Mouse (Mus musculus) brain, embryonic 14.5 days (tissue): ENCODE measurements at regions not wholly inside any gene's neighbourhood (a gene's known extent, or its start where the extent isn't known, plus 50 kb on each side); places are given as distances from the start of the nearest gene placed in this dataset.

ENCODE experiments used
- DNase-seq: peaks from one replicate; pipeline ENCODE4 v3.0.0-alpha.2; 2011; ENCODE audit warnings: low read depth
- CTCF ChIP-seq: fragments of 200-500 bp; IDR thresholded peaks from 2 replicates; pipeline ENCODE4 v1.5.1; 2012; ENCODE audit warnings: inconsistent platforms, mild to moderate bottlenecking, moderate library complexity, borderline replicate concordance; ENCODE audit not compliant: insufficient read depth, insufficient read length; ENCODE audit errors: extremely low read depth
- POLR2A ChIP-seq: fragments of 200-500 bp; IDR thresholded peaks from 2 replicates; pipeline ENCODE4 v1.6.1; 2012; ENCODE audit warnings: mild to moderate bottlenecking, inconsistent platforms, borderline replicate concordance; ENCODE audit not compliant: poor library complexity, insufficient read depth, insufficient read length, severe bottlenecking; ENCODE audit errors: extremely low read depth

DNA sequence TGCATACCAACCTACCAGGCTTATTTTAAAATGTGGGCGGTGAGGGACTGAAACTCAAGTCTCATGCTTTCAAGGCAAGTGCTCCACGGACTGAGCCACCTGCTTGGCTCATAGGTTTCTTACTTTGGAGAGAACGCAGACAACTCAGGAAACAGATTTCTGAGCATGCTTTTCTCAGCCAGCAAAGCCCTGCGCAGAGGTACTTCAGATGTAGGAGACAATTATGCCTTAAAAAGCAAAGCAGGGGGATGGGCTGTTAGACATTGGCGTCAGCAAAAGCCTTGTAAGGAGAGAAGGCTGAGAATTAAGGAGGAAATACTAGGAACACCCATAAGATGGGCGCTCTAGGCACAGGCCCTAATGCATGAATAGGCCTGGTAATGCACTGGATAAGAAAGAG is 329.4 kb upstream of the Kazn start:
- TF ChIP-seq CTCF (no peak), POLR2A (no peak)
- peak; percentile 28 for DNase-seq

DNA sequence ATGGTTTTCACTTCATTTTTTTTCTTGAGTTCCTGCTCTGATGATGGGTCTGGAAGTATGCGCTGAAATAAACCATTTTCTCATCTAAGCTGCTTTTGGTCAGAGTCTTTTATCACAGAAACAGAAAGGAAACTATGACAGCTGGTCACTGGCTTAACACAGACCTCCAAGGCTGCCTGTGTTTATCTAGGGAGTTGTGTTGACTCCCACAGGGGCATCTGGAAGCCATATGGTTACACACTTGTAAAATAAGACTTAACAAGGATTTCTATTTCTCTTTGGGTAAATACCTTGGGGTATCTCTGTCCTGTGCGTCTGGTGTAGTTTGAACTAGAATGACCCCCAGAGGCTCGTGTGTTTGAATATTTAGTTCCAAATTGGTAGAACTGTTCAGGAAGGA is 315.5 kb upstream of the Kazn start:
- TF ChIP-seq POLR2A (no peak), CTCF (no peak)
- DNase-seq, result no peak

DNA sequence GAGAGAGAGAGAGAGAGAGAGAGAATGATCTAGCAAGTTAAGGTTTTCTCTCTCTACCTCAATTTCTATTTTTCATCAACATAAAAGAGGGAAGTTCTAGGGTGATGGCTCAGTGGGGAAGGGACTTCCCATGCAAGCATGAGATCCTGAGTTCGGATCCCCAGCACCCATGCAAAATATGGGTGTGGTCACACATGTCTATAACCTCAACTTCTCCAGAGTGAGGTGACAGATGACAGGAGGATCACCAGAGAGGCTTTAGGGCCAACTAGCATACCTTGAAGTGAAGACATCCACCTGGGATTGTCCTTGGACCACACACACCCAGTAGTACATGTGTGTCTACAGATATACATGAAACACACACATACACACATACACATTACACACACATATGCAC is 306.7 kb upstream of the Kazn start:
- DNase-seq, result no peak
- TF ChIP-seq CTCF (no peak), POLR2A (no peak)

DNA sequence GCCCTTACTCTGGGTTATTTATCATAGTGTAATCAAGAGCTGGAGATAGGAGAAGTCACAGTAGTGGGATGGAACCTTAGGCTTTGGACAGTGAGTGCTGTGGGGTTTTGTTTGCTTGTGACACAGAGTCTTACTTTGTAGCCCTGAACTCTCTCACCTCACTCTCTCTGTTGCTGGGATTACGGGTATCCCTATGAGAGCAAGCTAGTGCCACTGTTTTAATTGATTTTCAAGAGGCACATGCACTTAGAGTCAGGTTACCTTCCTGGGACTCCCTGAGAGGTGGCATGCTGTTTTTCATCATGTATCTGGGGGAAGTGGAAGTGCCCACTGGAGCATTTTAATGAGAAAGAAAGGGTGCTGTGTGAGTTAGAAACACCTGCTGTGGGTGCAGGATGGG is 306.0 kb upstream of the Kazn start:
- DNase-seq, result no peak
- TF ChIP-seq CTCF (no peak), POLR2A (no peak)

DNA sequence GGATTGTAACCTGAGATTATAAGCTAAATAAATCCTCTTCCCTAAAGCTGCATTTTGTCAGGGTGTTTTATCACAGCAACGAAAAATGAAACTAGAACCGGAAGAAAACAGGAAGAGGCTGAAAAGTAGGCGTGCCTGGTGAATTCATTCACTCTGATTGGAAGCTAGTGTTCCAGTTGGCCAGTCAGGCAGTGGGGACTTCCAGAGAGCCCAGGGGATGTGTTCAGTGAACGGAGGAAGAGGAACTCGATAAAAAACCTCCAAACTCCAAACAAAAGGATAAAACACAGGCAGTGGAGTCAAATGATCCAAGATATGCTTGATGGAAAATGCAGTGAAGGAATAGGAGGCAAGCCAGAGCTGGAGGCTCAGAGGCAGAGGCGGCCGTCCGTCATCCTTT is 305.5 kb upstream of the Kazn start:
- TF ChIP-seq CTCF, result no peak
- TF ChIP-seq POLR2A, result no peak

DNA sequence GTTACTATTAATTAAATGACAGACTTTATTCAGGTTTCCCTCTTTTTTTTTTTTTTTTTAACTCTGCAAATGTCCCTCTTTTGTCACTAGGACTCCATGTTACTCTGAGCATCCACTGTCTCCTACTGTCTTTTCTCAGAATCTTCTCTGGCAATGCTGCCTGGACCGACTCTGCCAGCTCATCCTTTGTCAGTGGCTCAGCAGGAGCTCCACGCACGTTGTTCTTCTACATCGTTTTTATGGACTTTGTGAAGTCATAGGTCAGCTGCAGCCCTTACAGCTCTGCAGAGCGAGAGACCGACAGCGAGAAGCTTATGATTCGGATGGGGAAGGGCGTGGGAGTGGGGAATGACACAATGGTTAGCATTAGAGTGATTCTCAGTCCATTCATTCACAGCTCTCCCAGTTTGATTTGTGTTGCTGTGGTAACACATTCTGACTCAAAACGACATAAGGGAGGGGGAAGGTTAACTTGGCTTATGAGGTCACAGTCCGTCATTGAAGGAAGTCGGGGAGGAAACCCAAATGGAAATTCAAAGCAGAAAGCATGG is 300.1 kb upstream of the Kazn start:
- TF ChIP-seq POLR2A (no peak), CTCF (no peak)
- DNase-seq, result peak; percentile 39

More for the DNA sequence above, 305.5 kb upstream of the Kazn start:
- no peak for DNase-seq

DNA sequence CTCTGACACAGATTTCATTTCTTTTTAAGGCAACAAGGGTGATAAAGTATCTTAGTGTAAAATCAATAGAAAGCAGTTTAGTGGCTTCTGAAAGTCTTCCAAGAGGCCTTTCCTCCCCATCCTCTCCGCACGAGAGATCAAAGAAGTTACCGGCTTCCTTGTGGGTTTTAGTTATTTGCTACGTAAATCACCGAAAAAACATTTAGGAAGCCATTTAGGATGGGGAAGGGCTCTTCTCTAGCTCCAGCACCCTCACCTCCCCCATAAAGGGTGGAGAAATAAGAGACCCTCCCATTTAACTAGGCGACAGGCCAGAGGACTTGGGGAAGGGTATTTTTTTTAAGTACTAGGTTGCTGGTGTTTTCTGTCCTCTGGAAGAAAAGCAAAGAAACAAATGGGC is 287.9 kb upstream of the Kazn start:
- no peak for TF ChIP-seq CTCF
- no peak for TF ChIP-seq POLR2A
- DNase-seq, result no peak

DNA sequence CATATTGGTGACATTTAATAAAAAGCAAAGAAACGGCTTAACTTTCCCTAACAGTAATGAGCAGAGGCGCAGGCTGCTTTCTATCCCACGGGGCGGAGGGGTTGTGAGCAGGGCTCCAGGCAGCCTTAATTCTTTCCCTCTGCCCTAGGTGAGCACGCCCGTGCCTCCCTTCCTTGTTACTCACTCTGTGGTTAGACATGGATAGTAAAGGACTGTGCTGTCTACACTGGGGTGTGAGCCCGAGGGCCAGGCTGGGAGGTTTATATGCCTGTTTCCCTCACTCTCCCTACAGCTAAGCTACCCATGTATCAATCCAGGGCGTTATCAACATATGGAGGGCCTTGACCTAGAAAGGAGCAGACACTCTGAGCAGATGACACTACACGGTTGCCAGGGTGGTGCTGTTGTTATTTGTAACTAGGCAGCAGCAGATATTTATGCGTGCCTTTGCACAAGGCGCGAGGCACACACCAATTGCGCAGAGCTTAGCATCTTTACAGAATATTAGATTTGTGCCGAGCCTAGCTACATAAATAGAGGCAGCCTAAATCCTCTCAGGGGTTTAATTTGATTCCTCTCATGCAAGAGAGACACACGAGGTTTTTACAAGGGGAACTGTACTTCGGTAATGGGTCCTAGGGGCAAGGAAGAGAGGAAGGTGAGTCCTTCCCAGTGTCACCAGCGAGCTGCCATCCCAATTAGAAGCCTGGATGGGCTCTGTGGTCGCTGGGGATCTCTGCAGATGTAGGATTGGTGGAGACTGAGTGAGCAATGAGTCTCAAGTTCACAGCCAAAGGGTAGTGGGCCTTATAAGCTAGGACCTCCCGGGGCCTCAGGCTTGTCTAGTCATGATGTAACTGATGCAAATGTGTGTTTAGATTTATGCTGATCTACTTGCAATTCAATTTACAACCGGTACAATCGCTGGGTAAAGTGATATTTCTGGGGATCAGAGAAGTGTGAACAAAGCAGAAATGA is 278.6 kb upstream of the Kazn start:
- no peak for TF ChIP-seq POLR2A
- peak; percentile 75 for DNase-seq

DNA sequence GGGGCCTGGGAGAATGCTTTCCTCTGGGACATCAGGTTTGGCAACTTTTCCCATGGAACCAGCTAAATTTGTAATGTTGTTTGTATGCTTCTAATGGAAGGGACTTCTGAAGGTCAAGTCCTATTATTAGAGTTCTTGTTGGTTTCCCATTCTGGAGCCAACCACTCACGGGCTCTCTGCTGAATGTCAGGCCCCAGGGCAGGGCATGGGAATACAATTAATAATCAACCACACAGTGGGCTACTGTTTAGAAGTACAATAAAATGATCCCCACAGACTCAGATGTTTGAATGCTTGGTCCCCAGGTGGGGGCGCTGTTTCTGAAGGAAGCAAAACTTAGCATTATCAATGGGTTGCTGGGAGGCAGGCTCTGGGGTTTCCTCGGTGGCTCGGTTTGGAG is 275.6 kb upstream of the Kazn start:
- TF ChIP-seq POLR2A (no peak), CTCF (no peak)
- DNase-seq, result no peak

DNA sequence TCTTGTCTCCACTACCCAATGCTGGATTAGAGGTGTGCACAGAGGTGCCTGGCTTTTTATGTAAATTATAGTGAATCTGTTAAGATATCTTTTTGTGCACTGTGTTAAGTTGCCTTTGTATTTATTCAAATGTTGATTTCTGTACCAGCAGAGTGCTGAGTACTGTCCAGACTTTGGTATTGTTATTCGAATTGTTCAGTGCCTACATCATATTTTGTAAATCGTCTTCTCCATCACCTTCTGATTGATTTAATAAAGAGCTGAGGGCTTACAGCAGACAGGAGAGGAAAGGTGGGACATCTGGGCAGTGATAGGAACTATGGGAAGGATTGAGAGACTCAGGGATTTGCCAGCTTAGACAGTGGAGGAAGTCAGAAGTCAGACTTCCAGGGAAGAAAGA is 270.2 kb upstream of the Kazn start:
- TF ChIP-seq POLR2A, result no peak
- TF ChIP-seq CTCF, result no peak

DNA sequence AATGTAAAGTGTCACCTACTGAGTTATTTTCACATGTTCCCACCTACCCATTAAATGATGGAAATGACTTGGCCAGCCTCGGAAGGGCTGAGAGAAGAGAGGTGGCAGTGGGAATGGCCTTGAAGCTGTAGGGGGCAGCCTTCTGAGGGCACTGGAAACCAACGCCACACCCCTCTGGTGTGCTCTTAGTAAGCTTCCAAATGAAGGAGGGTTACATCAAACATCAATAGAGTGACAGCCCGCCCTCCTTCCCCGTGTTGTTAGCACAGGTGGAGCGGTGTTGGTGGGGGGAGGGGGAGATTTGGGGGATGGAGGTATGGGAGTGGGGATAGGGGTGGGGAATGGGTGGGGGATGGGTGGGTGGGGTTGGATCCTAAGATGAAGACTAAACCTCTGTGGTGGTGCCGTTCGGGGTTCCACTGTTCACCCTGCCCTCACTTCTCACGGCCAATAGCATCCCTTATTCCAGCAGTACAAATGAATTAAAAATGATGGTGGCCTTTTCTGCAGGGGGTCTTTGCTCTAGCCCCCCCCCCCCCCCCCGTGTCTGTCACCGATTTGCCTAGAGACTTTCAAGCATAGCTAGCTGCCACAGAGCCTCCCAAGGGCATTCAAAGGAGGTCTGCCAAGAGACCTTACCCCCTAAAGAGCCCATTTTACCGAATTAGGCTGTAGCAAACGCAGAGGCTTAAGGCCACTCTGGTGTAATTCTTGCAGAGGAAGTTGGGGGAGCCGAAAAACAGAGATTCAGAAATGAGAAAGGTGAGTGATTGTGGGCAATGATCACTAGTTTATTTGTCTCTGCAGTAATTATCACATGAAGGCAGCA is 267.4 kb upstream of the Kazn start:
- TF ChIP-seq CTCF, result no peak
- no peak for TF ChIP-seq POLR2A
- DNase-seq, result peak; percentile 60

More for the DNA sequence above, 270.2 kb upstream of the Kazn start:
- no peak for DNase-seq

DNA sequence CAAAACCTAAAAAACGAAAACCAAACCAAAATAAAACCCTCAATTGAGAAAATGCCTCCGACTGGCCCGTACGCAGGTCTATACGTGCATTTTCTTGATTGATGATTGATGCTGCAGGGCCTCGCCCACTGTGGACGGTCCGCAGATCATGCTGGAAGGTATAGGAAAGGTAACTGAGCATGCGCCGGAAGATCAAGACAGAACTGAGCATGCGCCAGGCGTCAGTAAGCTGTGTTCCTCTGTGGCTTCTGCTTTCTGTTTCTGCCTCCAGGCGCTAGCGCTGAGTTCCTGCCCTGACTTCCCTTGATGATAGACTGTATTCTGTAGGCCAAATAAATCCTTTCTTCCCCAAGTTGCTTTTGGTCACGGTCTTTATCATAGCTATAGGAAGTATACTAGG is 264.6 kb upstream of the Kazn start:
- DNase-seq, result no peak
- TF ChIP-seq CTCF (no peak), POLR2A (no peak)

DNA sequence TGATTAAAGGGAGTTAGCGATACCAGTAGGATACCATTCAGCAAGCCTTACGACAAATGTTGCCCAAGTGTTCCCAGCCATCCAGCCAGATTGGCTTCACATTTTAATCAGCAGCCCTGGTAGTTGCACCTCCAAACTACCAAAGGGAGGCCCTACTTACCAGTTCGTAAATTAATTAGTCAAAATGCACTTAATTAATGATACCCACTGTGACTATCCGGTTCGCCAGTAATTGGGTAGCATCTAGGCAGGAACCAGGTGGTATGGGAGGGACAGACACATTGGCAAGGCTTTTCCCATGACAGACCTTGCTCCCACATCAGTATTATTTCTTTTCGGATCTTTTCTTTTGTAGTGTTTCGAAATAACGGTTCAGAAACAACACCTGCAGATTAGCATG is 262.0 kb upstream of the Kazn start:
- TF ChIP-seq CTCF, result no peak
- DNase-seq, result peak; percentile 78

DNA sequence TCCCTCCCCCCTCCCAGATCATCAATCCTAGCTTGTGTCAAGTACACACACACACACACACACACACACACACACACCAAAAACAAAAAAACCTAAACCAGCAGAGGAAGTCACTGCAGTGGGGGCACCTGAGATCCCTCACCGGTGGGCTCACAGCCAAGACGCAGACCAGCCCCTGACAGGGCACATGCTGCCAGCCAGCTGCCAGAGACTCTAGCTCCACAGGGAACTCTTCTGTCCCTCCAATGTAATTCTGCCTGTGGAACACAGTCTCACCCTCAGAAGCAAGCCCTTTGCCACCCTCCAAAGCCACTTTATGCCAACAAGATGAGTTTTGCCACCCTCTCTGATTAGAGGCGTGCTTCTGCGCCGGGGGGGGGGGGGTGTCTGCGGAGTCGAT is 261.3 kb upstream of the Kazn start:
- DNase-seq, result peak; percentile 58
- no peak for TF ChIP-seq CTCF
- TF ChIP-seq POLR2A, result no peak

DNA sequence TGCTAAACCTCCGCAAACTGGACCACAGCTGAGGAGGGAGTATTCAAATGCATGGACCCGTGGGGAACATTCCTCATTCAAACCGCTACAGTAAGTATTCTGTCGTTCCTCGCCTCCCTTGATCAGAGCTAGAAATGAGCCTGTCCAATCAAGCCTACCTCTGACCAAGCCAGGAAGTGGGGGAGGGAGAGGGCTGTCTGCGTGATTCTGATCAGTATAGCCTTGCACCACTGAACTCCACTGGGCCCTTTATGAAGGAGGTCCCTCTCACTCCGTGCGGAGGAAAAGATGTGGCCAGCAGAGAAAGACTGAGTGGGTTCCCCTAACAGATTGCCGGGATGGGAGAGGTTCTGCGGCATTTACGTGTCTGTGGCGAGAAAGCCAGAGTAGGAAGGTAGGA is 257.4 kb upstream of the Kazn start:
- no peak for DNase-seq
- TF ChIP-seq POLR2A (no peak), CTCF (no peak)
